ENCODE assay signal across 8 mouse cellular contexts in genomic region chr15:97840781-97841180, GRCm38 (mm10). TPM values are rescaled to one million over a fixed set of nuclear protein-coding genes. Genes with fewer than 3 reads are reported as not detected.
DNase-seq lines count a peak whose midpoint lies in the region; ATAC-seq and TF ChIP-seq lines count a peak whose summit lies in the region.

No protein-coding gene starts in this region.

- ATAC-seq in frontal cortex, adult (ENCODE audit: low TSS enrichment) = peak; percentile 55; the same call in 1 of the 2 replicates
- ATAC-seq in forebrain, embryonic 11.5 days (replicated peaks; ENCODE audit: low FRiP score) = no peak

- no peaks in the 10 kb centered on the region for H3K27me3 ChIP-seq in myocyte (ENCODE audit: control insufficient read depth, insufficient read depth, insufficient read length)
- no peaks in the 10 kb centered on the region for H3K27me3 ChIP-seq in forebrain, embryonic 11.5 days (ENCODE audit: control insufficient read depth, insufficient read depth, low read length)

- DNase-seq in frontal cortex, postnatal 25 days (ENCODE audit: low spot score in 2 of 2) = no peak
- no peak for DNase-seq in left cerebral cortex, adult 2 months (ENCODE audit: extremely low spot score in 1 of 2, low spot score in 2 of 2)
- DNase-seq in left cerebral cortex, adult 18-20 months (ENCODE audit: low spot score in 2 of 2) = no peak
- peak; percentile 48 for DNase-seq in brain, adult 2 months (ENCODE audit: low read depth, low spot score)
- DNase-seq in B cell, adult 2 months = no peak
- DNase-seq in forebrain, embryonic 11.5 days (ENCODE audit: low spot score) = no peak

- no peaks in the 10 kb centered on the region for H3K4me1 ChIP-seq in forebrain, embryonic 11.5 days (replicated peaks; ENCODE audit: control insufficient read depth, insufficient read depth, low read length)

- no peak overlapping the region for H3K9ac ChIP-seq in forebrain, embryonic 11.5 days (ENCODE audit: low read length)

- TF ChIP-seq CTCF in left cerebral cortex, adult 2 months (IDR thresholded peaks at IDR 0.05) = peak; percentile 52

- H3K9me3 ChIP-seq in forebrain, embryonic 11.5 days (ENCODE audit: control insufficient read depth, low read length) = no peaks in the 10 kb centered on the region

- no peak overlapping the region for H3K4me3 ChIP-seq in left cerebral cortex, adult 2 months
- H3K4me3 ChIP-seq in myocyte = no peak overlapping the region
- no peak overlapping the region for H3K4me3 ChIP-seq in forebrain, embryonic 11.5 days (ENCODE audit: low read depth, low read length)

- intact Hi-C loops in left cerebral cortex, adult 2 months (cut with DNase I) = no loop called here

- TF ChIP-seq POLR2A in myocyte (IDR thresholded peaks at IDR 0.05; ENCODE audit: insufficient read length, low read depth) = no peak

- WGBS in forebrain, embryonic 11.5 days = 91% methylated on average over 1 of the region's 1 CpGs

- H3K36me3 ChIP-seq in myocyte (ENCODE audit: control insufficient read depth, insufficient read depth) = no peaks in the 10 kb centered on the region
- H3K36me3 ChIP-seq in forebrain, embryonic 11.5 days (ENCODE audit: control insufficient read depth, insufficient read depth, low read length) = no peaks in the 10 kb centered on the region

- no peak overlapping the region for H3K27ac ChIP-seq in left cerebral cortex, adult 2 months
- no peak overlapping the region for H3K27ac ChIP-seq in forebrain, embryonic 11.5 days (ENCODE audit: low read depth, low read length)

- H3K79me2 ChIP-seq in myocyte (ENCODE audit: control insufficient read depth, insufficient read depth) = no peaks in the 10 kb centered on the region

- no peak overlapping the region for H3ac ChIP-seq in myocyte (ENCODE audit: control insufficient read depth, insufficient read length)

- peak overlapping the region; percentile 57 for H3K4me2 ChIP-seq in myocyte (ENCODE audit: low read depth)
- H3K4me2 ChIP-seq in forebrain, embryonic 11.5 days (ENCODE audit: low read depth, low read length, severe bottlenecking) = no peak overlapping the region

TF ChIP-seq in myocyte, 11 proteins besides CTCF, POLR2A, EP300 and RAD21:
- TF ChIP-seq MYOD1 (IDR thresholded peaks at IDR 0.05; ENCODE audit: control insufficient read depth in 1 of 3, insufficient read length in 2 of 3, low read depth in 2 of 3) = no peak
- TF ChIP-seq TCF12 (IDR thresholded peaks at IDR 0.05; ENCODE audit: insufficient read depth, poor library complexity, severe bottlenecking) = no peak
- TF ChIP-seq TCF3 (IDR thresholded peaks at IDR 0.05; ENCODE audit: insufficient read length, low read depth) = no peak
- no peak for TF ChIP-seq POLR2AphosphoS2 (IDR thresholded peaks at IDR 0.05; ENCODE audit: insufficient read length, low read depth)
- TF ChIP-seq CEBPB (IDR thresholded peaks at IDR 0.05; ENCODE audit: insufficient read depth, poor library complexity, severe bottlenecking) = no peak
- no peak for TF ChIP-seq MAX (IDR thresholded peaks at IDR 0.05; ENCODE audit: low read depth)
- TF ChIP-seq E2F4 (IDR thresholded peaks at IDR 0.05; ENCODE audit: insufficient read depth) = no peak
- no peak for TF ChIP-seq MYOG (IDR thresholded peaks at IDR 0.05; ENCODE audit: control insufficient read depth in 1 of 3, insufficient read depth in 1 of 3, insufficient read length in 2 of 3, low read depth in 2 of 3)
- TF ChIP-seq SRF (IDR thresholded peaks at IDR 0.05; ENCODE audit: control insufficient read depth, insufficient read length, low read depth) = no peak
- TF ChIP-seq USF1 (IDR thresholded peaks at IDR 0.05; ENCODE audit: low read depth) = no peak
- TF ChIP-seq REST (IDR thresholded peaks at IDR 0.05; ENCODE audit: insufficient read depth, insufficient read length) = no peak

RNA-seq across cellular contexts. Expression of gene Hdac7, which starts 3.5 kb away (rescaled TPM):
- 10 to 100 TPM; 38.4 to 41.6 TPM for total RNA-seq in left cerebral cortex, adult 2 months (2021)
- total RNA-seq in left cerebral cortex, adult 18-20 months (2021) = 10 to 100 TPM; 31.5 to 36.1 TPM
- polyA plus RNA-seq in myocyte (2012; fragmentation: generic; extraction: Trizol) = 17.4 TPM
- polyA plus RNA-seq in forebrain, embryonic 11.5 days (2014; fragmentation: Nextera tagmentation; extraction: Ambion mirVana) = 23.9 and 26.4 TPM in 2 replicates
